Mouse (Mus musculus): ENCODE results near the gene Uspl1.

The Uspl1 gene

GRCm38 (mm10) chr5:149168816-149169215 is 15.3 kb upstream of the Uspl1 start:
- peak in 1 of 2 experiments; percentile 27 for DNase-seq

- DNase-seq, result no peak
Measured at GRCm38 (mm10) chr5:149170841-149171588, 13.1 kb upstream of the Uspl1 start.

DNA sequence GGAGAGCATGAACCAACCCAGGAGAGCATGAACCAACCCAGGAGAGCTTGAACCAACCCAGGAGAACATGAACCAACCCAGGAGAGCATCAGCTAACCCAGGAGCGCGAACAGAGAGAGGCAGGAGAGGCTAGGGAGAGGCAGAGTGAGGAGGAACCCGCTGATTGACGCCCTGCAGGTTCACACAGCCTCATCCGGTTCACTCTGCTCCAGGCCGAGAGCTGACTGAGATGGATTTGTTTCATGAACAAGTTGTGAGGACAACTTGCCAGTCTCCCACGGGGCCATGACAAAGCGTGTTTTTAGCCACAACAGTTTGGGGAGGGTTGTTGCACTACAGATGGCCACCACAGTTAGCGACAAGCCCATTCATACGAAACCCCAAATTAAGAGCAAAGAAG is 11.9 kb upstream of the Uspl1 start:
- no peak for DNase-seq

DNA sequence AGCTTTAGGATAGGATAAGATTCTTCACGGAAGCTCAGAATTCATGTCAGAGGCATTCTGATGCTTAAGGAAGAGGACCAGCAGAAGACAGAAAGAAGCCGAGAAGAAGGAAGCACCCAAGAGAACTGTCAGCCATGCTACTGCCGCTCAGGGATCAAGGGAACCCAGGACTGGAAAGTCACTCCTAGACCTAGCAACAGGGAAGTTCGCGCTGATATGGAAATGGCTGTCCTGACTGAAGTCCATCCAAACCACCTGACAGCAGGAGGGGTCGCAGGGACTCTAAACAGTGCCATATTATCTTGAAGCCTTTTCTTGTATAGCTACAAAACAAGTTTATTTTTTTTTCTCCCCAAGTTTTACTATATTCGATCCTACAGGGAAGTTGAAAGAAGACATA is 9.6 kb upstream of the Uspl1 start:
- no peak for DNase-seq

DNA sequence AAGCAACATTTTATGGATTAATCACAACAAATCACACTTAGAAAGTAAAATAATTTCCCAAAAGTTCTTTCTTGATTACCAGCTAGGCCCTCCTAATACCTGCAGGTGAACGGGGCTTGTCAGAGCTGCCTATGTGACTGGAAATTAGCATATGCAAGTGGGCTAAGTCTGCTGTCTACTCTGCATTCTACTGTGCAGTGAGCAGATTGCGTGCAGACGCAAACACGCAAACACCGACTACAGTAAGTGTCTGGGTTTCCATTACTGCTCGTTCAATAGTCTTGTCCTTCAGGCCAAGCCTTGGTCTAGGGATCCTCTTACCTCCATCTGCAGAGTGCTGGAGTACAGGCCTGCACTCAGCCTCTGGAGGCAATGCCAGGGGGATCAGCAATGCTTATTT is 8.4 kb upstream of the Uspl1 start:
- no peak for DNase-seq

- no peak for DNase-seq
Measured at GRCm38 (mm10) chr5:149178095-149178494, 6.1 kb upstream of the Uspl1 start.

- no peak for DNase-seq
Measured at GRCm38 (mm10) chr5:149179826-149180225, 4.3 kb upstream of the Uspl1 start.

DNA sequence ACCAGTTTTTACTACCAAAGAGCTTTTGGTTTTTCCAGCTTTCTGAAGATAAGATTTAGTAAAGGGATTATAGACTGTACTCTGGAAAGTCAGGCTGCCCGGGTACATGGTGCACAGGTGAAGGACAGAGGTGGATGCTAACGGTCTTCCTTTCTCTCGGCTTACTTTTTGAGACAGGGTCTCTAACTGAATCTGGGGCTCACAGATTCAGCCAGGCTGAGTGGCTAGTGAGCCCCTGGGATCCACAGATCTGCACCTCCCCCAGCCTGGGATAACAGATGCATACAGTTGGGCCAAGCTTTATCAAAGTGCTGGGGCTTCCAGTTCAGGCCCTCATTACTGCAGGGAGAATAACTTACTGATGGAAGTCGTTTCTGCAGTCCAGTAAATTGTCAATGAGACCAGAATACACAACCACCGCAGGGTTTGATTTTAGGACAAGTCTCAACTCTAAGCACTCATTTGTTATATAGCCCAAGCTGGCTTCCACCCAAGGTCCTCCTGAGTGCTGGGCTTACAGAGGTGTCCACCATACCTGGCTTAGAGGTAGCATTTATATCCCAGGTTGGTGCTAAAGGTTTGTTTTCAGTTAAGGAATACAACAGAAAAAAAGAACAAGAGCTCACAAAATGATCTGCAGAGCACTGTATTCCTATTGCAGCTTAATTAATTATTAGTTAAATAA is 1.8 kb upstream of the Uspl1 start:
- peak; percentile 22 to 23 for DNase-seq

- DNase-seq, result no peak
Measured at GRCm38 (mm10) chr5:149183122-149183521, 1.0 kb upstream of the Uspl1 start.

DNA sequence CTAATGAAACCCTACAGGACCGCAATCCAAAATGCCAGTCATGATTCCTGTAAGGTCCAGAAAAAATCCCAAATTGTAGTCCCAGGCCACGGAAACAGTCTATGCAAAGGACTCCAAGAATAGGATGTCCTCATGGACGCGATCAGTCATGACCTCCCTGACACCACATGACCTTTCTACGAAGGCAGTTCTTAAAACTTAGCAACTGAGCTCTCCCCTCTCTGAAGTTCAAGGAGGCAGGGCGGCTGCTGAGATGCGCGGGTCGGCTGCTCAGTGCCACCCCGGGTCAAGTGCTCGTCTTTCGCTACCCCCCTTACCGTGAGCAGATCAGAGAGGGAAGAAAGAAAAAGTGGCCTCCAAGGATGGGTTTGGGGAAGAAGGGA is 438 bp upstream of the Uspl1 start:
- no peak for DNase-seq

GRCm38 (mm10) chr5:149184844-149185186 is 665 bp downstream of the Uspl1 start:
- DNase-seq, result no peak

GRCm38 (mm10) chr5:149185806-149186205 is 1.7 kb downstream of the Uspl1 start:
- DNase-seq, result no peak

- no peak for DNase-seq
Measured at GRCm38 (mm10) chr5:149190160-149190559, 6.0 kb downstream of the Uspl1 start.

DNA sequence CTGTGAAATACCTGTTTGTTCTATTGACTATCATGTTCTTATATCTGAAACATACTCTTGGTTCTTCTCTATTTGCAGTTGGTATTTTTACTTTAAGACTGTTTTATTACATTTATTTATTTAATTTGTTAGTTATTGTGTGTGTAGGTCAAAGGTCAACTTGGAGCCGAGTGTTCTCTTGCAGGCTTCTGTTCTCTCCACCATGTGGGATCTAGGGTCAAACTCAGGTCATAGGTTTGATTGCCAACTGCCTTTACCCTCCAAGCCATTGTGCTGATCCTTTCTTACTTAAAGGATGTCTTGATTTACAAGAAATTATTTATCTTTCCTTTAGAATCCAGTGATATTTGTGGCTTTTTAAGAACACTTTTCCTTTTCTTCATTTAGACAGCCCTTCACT is 12.5 kb downstream of the Uspl1 start:
- no peak for DNase-seq

DNA sequence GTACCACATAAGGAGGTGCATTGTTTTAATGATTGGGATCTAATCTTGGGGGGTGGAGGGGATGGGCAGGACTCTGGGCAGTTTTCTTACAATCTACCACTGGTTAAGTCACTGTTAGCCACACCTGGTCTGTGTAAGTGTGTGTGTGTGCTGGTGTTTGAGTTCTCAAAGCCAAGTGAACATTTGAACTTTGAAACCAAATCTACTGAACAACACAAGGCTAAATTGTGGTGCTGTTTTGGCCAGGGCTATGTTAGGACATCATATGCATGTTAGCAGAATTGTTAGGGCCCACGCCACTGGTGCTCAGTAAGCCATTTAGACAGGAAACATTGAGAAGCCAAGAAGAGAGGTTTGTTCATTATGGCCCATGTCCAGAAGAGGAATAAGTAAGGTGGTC is 14.6 kb downstream of the Uspl1 start:
- DNase-seq, result no peak

DNA sequence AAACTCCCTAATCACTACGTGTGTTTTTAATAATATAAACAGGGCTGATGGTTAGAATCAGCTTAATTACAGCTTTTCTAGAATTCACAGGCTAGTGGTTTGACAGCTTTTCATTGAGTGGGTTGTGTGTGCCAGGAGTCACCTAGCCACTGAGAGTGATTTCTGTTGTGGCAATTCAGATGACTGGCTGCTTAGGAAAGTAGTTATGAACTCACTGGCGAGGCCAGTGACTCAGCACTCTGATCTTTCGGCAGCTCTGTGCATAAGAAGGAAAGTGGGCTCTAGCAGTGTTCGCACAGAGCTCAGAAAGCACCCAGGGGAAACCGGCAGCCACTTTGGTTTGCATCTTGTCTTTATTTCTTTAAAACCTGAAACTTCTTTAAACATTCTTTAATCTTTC is 18.8 kb downstream of the Uspl1 start:
- no peak for DNase-seq

DNA sequence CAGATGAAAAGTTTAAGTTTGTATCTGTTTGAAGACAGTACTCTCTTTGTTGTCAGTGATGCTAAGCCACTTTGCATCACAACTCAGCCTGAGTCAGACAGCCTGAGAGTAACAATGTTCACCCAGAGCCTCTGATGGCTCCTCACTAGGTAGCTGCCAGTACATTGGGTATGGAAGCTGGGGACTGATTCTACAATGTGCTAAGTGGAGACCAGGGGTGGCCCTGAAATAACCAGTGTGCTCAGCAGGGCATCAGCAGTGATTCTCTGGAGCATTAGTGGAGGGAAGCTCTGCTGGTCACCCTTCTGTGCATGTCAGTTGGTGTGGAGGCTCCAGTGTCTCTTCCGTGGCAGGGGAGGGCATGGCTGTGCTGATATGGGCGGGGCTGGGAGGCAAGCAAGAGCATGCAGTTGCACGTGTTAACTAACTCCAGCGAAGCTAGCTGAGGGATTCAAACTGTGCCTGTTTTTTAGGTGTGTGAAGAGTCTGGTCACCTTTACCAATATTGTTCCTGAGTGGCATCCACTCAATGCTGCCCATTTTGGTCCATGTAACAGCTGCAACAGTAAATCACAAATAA is 19.7 kb downstream of the Uspl1 start:
- no peak for DNase-seq

DNA sequence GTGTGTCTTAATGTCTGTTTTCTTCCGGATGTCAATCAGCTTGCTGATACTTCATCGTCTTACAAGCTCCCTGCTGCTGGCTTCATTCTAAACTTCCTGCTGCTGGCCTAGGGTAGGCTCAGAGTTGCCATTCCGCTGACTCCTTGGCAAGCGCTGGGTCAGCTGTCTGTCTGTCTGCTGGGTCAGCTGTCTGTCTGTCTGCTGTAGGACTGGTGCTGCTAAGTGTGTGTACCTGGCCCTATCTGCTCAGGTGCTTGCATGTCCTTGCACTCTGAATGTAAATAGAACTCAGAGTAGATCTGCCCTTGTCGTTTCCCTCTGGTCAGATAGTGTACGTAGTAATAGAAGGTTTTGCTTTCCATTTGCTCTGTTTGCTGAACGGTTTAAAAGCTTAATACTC is 20.7 kb downstream of the Uspl1 start:
- DNase-seq, result no peak

GRCm38 (mm10) chr5:149205265-149205664 is 21.1 kb downstream of the Uspl1 start:
- no peak for DNase-seq

- DNase-seq, result no peak
Measured at GRCm38 (mm10) chr5:149206286-149206685, 22.1 kb downstream of the Uspl1 start.

GRCm38 (mm10) chr5:149207661-149208060 is 23.5 kb downstream of the Uspl1 start:
- DNase-seq, result no peak

DNA sequence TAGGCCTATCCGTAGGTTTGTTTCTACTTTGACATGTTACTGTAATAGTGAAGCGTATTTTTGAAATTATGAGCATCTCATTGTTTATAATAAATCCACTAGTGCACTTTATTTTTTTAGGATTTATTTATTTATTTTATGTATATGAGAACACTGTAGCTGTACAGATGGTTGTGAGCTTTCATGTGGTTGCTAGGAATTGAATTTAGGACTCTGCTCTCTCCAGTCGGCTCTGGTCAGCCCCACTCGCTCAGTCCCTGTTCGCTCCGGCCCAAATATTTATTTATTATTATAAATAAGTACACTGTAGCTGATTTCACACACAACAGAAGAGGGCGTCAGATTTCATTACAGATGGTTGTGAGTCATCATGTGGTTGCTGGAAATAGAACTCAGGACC is 24.6 kb downstream of the Uspl1 start:
- DNase-seq, result no peak

GRCm38 (mm10) chr5:149209328-149209727 is 25.2 kb downstream of the Uspl1 start:
- no peak for DNase-seq

DNA sequence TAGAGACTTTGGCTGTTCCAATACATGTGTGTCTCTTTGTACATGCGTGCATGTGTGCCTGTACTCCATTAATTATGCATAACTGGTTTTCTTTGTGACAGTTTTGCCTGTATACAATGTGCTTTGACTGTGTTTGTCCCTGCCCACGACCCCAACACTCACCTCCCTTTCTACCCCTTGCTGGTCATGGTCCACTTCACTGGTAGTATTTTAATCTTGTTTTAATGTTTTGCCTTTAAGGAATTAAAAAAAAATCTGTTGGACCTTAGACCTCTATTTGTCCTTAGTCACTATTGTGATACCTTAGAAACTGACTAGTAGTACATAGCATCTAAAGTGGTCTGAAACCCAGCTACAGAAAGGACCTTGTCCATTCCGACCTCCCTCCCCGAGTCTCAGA is 26.9 kb downstream of the Uspl1 start:
- DNase-seq, result no peak
